Mouse (Mus musculus): Measurements from ENCODE around the gene Gm4491. TPM values are rescaled to one million over a fixed set of nuclear protein-coding genes. Genes with fewer than 3 reads are reported as not detected.
A peak's percentile ranks its signal among the peaks of the same experiment; 100 is the strongest.
"Not testable (repeated sequence)": the region's sequence is repeated elsewhere in the genome, so short reads cannot be mapped to it uniquely, and the experiment has no call there.

Gene Gm4491
- polyA plus RNA-seq, 1 experiment from 2014 or later = not detected

DNA sequence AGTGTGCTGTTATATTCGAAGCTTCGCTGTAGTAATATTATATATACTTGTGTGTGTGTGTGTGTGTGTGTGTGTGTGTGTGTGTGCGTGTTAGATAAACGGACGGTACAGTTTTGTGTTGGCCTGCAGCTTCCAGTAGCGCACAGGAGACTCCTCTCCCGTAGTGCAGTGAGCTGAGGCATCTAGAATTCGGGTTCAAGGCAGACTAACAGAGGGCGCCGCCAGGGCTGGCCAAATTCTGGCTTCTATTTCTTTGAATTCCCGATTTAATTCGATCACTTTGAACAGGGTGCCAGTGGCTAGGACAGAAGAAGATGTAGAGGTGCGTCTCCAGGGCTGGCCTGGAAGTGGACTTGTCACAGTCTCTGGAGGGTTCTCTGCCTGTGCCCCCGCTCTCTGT is 10.6 kb downstream of the Gm4491 start:
- peaks cover 60% of the 10 kb centered on the region for H3K27me3 ChIP-seq (replicated peaks)

DNA sequence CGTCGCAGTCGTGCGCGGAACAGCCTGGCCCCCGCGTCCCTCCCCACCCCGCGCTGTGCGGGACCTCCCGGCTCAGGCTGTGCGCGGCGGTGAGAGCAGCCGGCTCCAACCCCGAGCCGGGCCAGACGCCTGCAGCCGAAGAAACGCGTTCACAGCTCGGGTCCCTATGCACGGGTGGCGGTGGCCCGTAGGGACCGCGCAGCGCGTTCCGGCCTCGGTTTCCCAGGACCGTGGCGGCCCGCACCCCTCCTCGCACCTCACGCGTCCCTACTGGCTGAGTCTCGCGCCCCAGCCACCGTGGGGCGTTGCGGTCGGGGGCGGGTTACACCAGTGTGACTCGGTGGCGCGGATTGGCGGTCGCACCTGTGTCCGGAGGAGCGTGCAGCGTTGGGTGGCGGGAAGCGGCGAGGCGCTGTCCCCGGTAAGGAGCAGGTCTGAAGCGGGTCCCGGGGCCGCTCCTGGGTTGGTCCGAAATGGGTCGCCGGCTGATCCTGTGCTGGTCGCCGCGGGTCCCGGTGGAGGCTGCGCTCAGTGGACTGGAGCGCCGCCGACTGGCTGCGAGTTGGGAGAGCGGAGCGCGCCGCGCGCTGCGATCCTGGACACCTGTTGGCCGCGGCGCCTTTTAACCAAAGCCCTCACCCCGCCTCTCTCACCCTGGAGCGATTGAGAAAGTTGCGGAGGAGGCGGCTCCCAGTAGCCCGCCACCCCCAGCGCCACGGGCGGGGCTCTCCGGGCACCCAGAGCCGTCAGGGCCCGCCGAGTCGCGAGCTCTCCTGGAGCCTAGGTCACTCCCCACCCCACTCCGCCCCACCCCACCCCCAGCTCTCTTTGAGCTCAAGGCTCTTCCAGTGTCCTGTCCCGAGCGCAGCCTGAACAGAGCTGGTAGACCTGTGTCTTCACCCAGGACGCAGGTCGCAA is 11.3 kb downstream of the Gm4491 start, which contains the start of gene Gjb2:
Gene Gjb2, minus strand, starts transcription at position 597 of the 918 bp plus-strand sequence.
- H3K9me3 ChIP-seq = no peaks in the 10 kb centered on the region
- H3K27ac ChIP-seq = no peak within 1 kb of the TSS
- peaks cover 19% of the 10 kb centered on the region for H3K4me1 ChIP-seq
- under 1% methylated on average over 94 of the region's 101 CpGs for WGBS
- peak; percentile 81 for ATAC-seq (replicated peaks)
- H3K27me3 ChIP-seq (replicated peaks) = peaks cover 60% of the 10 kb centered on the region
- H3K4me2 ChIP-seq = peak within 1 kb of the TSS; percentile 99
- H3K9ac ChIP-seq = peak within 1 kb of the TSS; percentile 29
- H3K36me3 ChIP-seq (replicated peaks) = no peaks in the 10 kb centered on the region
- peak within 1 kb of the TSS; percentile 55 for H3K4me3 ChIP-seq

More for the DNA sequence above, 10.6 kb downstream of the Gm4491 start:
- no peak overlapping the region for H3K4me3 ChIP-seq
- 9% methylated on average over 14 of the region's 14 CpGs for whole genome bisulfite sequencing
- H3K27ac ChIP-seq = no peak overlapping the region
- H3K9me3 ChIP-seq = no peaks in the 10 kb centered on the region
- peaks cover 19% of the 10 kb centered on the region for H3K4me1 ChIP-seq
- H3K4me2 ChIP-seq = peak overlapping the region; percentile 99
- peak; percentile 3; the same call in 1 of the 2 replicates for ATAC-seq (replicated peaks)
- H3K9ac ChIP-seq = no peak overlapping the region
- no peaks in the 10 kb centered on the region for H3K36me3 ChIP-seq (replicated peaks)

DNA sequence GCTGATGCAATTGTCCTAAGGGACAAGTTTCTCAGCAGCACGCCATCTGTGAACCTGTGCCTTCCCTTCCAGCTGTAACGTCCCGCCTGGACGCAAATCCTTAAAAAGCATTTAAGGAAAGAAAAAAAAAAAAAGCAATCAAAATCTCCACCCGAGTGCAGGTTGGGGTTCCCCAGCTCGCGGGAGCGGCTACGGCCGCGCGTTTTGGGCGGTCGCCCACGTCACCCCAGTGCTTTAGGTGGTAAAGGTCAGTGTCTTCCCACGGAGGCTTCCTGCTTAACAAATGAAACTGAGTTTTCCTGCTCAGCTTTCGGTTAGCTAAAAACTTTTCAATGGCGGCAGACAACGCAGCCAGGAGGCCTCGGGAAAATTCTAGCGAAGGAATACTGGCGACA is 12.0 kb downstream of the Gm4491 start:
- H3K9ac ChIP-seq = peak overlapping the region; percentile 29
- peak overlapping the region; percentile 55 for H3K4me3 ChIP-seq
- under 1% methylated on average over 22 of the region's 22 CpGs for WGBS
- peak overlapping the region; percentile 99 for H3K4me2 ChIP-seq
- no peak overlapping the region for H3K27ac ChIP-seq
- peaks cover 60% of the 10 kb centered on the region for H3K27me3 ChIP-seq (replicated peaks)
- ATAC-seq (replicated peaks) = no peak
- H3K36me3 ChIP-seq (replicated peaks) = no peaks in the 10 kb centered on the region
- H3K4me1 ChIP-seq = peaks cover 19% of the 10 kb centered on the region
- H3K9me3 ChIP-seq = no peaks in the 10 kb centered on the region

DNA sequence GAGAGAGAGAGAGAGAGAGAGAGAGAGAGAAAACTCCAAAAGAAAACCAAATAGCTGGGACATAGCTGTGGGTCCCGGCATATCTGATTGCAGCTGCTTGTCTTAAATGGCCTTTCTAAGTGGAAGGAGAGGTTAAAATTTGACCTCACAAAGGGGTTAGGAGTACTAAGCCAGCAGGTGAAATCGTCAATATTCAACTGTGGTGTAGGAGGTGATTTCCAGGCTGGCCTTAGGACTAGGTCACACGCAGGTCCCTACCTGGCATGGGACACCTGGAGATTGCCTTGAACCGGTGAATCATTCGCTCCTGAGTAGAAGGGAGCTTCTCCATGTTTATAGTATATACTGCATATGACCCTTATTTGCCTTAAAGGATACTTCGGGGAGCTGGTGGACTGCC is 12.6 kb downstream of the Gm4491 start:
- Histone ChIP-seq H3K36me3 (replicated peaks) (no peaks in the 10 kb centered on the region), H3K27me3 (replicated peaks) (peaks cover 60% of the 10 kb centered on the region), H3K9me3 (no peaks in the 10 kb centered on the region), H3K27ac (no peak overlapping the region), H3K4me3 (no peak overlapping the region), H3K9ac (no peak overlapping the region), H3K4me1 (peaks cover 19% of the 10 kb centered on the region), H3K4me2 (peak overlapping the region; percentile 99; the same call in 1 of the 2 replicates)
- ATAC-seq (replicated peaks) = no peak
- 56% methylated on average over 6 of the region's 6 CpGs for WGBS

DNA sequence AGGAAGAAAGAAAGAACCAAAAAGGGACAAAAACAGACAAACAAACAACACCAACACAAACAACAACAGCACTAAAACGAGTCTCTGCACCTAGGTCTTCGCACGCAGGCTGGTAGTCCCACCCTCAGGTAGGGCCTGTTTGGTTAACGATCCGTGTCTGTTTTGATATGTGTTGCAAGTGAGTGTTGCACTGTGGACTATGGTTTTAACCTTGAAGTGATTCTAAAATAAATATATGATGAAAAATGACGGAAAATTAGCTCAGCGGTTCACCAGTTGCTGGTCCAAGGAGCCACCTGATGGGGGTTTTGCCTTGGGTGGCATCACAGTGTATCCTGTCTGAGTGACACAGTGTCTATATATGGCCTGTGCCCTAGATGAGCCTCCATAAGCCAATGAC is 14.1 kb downstream of the Gm4491 start:
- no peak overlapping the region for H3K4me3 ChIP-seq
- H3K36me3 ChIP-seq (replicated peaks) = no peaks in the 10 kb centered on the region
- H3K27ac ChIP-seq = no peak overlapping the region
- no peak overlapping the region for H3K4me2 ChIP-seq
- H3K9ac ChIP-seq = no peak overlapping the region
- 88% methylated on average over 7 of the region's 7 CpGs for WGBS
- H3K27me3 ChIP-seq (replicated peaks) = peaks cover 50% of the 10 kb centered on the region
- ATAC-seq (replicated peaks) = no peak
- peaks cover 19% of the 10 kb centered on the region for H3K4me1 ChIP-seq
- H3K9me3 ChIP-seq = no peaks in the 10 kb centered on the region

DNA sequence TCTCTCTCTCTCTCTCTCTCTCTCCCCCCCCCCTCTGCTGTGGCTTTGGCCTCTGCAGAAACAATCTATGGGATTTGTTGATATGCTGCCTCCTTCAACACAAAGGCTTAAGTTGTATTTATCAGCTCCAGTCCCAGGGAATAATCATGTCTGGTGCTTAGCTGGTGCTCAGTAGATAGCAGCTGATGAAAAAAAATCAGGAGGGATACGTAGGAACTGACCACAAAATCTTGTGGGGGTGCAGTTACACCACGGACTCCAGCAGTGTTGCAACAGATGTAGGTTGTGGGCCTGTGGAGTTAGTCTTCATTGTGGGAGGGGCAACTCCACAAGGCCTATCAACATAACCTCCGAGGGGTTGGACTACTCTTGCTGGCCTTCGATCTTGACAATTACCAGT is 19.8 kb downstream of the Gm4491 start:
- no peak overlapping the region for H3K4me2 ChIP-seq
- no peaks in the 10 kb centered on the region for H3K9me3 ChIP-seq
- H3K9ac ChIP-seq = no peak overlapping the region
- H3K4me3 ChIP-seq = no peak overlapping the region
- no peak for ATAC-seq (replicated peaks)
- H3K27me3 ChIP-seq (replicated peaks) = no peaks in the 10 kb centered on the region
- no peak overlapping the region for H3K27ac ChIP-seq
- no peaks in the 10 kb centered on the region for H3K36me3 ChIP-seq (replicated peaks)
- H3K4me1 ChIP-seq = no peaks in the 10 kb centered on the region
- 80% methylated on average over 4 of the region's 4 CpGs for WGBS

DNA sequence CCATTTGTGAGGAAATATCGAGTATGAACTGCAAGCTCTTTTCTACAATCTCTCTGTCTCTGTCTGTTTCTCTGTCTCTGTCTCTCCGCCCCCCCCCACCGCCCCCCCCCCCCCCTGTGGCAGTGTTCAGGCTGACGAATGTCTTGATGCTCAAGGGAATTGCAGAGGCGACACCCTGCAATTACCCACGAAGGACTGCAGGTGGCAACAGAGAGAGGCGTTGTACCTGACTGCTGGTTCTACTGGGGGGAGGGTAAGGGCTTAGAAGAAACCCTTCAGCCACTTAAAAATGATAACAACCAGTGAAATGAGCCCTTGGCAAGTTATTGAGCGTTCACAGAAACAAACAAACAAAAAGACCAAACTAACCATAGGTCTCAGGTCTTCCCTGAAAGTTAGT is 22.7 kb downstream of the Gm4491 start:
- ATAC-seq (replicated peaks) = no peak
- H3K9ac ChIP-seq = no peak overlapping the region

DNA sequence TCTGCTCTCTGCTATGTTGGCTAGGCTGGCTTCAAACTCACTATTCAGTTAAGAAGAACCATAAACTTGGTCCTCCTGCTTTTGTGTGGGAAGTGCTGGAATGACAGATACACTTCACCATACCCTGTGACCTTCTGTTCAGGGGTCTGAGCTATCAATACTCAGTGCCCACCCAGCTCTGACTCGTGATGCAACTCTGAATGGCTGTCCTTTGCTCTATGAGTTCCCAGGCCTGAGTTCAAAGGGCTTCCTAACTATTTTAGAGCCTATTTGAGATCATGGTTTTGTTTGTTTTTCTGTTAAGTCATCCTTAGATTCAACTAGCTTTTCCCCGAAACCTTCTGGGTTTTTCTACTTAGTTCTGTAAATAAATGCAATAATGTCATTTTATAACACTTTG is 25.7 kb downstream of the Gm4491 start:
- ATAC-seq (replicated peaks) = no peak
- WGBS = 65% methylated on average over 2 of the region's 2 CpGs
- Histone ChIP-seq H3K4me2 (no peak overlapping the region), H3K27me3 (replicated peaks) (no peaks in the 10 kb centered on the region), H3K4me3 (no peak overlapping the region), H3K36me3 (replicated peaks) (no peaks in the 10 kb centered on the region), H3K27ac (no peak overlapping the region), H3K4me1 (no peaks in the 10 kb centered on the region), H3K9me3 (no peaks in the 10 kb centered on the region), H3K9ac (no peak overlapping the region)

More for the DNA sequence above, 22.7 kb downstream of the Gm4491 start:
- H3K9me3 ChIP-seq = no peaks in the 10 kb centered on the region
- no peak overlapping the region for H3K27ac ChIP-seq
- H3K4me1 ChIP-seq = no peaks in the 10 kb centered on the region
- no peaks in the 10 kb centered on the region for H3K27me3 ChIP-seq (replicated peaks)
- no peak overlapping the region for H3K4me3 ChIP-seq
- H3K36me3 ChIP-seq (replicated peaks) = no peaks in the 10 kb centered on the region
- 5% methylated on average over 7 of the region's 8 CpGs for WGBS
- H3K4me2 ChIP-seq = no peak overlapping the region

DNA sequence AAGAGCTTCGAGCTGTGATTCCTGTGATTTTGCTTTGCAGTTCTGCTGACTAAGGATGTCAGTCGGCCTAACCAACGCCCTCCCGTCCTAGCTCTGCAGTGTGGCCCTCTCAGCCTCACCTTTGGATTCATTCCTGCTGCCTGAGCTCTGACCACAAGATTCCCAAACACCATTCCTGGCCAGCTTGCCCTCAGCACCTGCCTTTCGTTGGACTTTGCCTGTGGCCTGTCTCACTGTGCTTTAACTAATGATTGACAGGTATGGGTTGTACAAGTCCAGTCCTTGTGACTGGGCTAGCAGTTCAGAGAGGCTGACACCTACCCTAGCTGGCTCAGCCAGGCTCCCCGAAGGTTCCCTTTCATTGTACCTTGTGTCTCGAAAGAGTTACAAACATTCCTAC is 26.6 kb downstream of the Gm4491 start:
- WGBS = 90% methylated on average over 7 of the region's 7 CpGs
- H3K9me3 ChIP-seq = no peaks in the 10 kb centered on the region
- H3K9ac ChIP-seq = no peak overlapping the region
- no peak overlapping the region for H3K4me2 ChIP-seq
- H3K4me1 ChIP-seq = no peaks in the 10 kb centered on the region
- no peaks in the 10 kb centered on the region for H3K27me3 ChIP-seq (replicated peaks)
- no peaks in the 10 kb centered on the region for H3K36me3 ChIP-seq (replicated peaks)
- ATAC-seq (replicated peaks) = no peak
- no peak overlapping the region for H3K27ac ChIP-seq
- no peak overlapping the region for H3K4me3 ChIP-seq

DNA sequence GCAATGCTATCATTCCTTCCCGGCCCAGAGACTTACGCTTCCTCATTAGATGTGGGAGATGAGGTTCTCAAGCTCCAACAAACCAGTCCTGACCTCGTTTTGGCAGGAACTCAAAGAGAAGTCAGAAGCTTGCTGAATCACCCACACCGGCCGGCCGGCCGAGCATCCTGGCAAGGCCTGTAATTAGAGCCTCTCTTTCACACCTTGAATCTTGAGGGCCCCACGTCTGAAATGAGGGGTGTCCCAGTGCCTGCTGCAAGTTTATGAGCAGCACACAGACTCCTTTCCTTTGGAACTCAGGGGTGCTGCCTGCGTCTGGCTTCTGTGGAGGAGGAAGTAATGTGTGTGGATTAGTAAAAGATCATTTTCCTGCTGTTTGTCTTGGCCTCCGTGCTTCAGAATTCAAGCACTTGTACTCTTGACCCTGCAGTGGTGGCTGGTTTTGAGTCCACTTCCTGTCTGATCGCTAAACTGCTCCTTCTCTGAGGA is 31.5 kb downstream of the Gm4491 start:
- Histone ChIP-seq H3K27ac (no peak overlapping the region), H3K4me2 (no peak overlapping the region), H3K9me3 (no peaks in the 10 kb centered on the region), H3K9ac (no peak overlapping the region), H3K4me3 (no peak overlapping the region), H3K27me3 (replicated peaks) (no peaks in the 10 kb centered on the region), H3K36me3 (replicated peaks) (no peaks in the 10 kb centered on the region), H3K4me1 (no peaks in the 10 kb centered on the region)
- no peak for ATAC-seq (replicated peaks)
- WGBS = 77% methylated on average over 11 of the region's 11 CpGs

DNA sequence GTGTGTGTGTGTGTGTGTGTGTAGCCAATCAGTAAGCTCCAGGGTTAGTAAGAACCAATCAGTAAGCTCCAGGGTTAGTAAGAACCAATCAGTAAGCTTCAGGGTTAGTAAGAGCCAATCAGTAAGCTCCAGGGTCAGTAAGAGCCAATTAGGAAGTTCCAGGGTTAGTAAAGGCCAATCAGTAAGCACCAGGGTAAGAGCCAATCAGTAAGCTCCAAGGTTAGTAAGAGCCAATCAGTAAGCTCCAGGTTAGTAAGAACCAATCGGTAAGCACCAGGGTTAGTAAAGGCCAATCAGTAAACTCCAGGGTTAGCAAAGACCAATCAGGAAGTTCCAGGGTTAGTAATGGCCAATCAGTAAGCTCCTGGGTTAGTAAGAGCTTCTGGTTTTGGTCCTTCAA is 32.8 kb downstream of the Gm4491 start:
- Histone ChIP-seq H3K27me3 (replicated peaks) (no peaks in the 10 kb centered on the region), H3K4me2 (no peak overlapping the region), H3K4me3 (no peak overlapping the region), H3K27ac (no peak overlapping the region), H3K4me1 (no peaks in the 10 kb centered on the region), H3K9me3 (no peaks in the 10 kb centered on the region), H3K36me3 (replicated peaks) (no peaks in the 10 kb centered on the region), H3K9ac (no peak overlapping the region)
- no peak for ATAC-seq (replicated peaks)
- WGBS = 95% methylated on average over 1 of the region's 1 CpGs

DNA sequence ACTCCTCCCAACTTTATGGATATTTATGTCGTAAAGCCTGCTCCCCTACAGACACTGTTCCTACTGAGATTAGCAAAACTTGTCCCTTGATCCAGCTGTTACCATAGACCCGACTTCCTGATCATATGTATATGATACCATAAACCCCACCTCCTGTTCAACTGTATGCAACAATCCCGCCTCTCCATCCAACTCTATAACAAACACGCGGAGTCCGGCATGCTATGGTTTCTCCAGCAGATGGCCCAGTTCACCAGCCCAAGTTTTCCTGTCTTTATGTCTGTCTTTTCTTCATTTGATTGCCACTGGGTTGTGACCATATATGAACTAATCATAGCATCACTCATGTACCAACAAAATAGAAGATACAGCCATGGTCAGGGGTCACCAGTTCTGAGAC is 40.1 kb downstream of the Gm4491 start:
- no peaks in the 10 kb centered on the region for H3K4me1 ChIP-seq
- H3K27me3 ChIP-seq (replicated peaks) = no peaks in the 10 kb centered on the region
- H3K9ac ChIP-seq = no peak overlapping the region
- H3K9me3 ChIP-seq = no peaks in the 10 kb centered on the region
- 88% methylated on average over 6 of the region's 6 CpGs for WGBS
- H3K4me3 ChIP-seq = no peak overlapping the region
- no peak overlapping the region for H3K27ac ChIP-seq
- no peak for ATAC-seq (replicated peaks)
- H3K4me2 ChIP-seq = no peak overlapping the region
- no peaks in the 10 kb centered on the region for H3K36me3 ChIP-seq (replicated peaks)

DNA sequence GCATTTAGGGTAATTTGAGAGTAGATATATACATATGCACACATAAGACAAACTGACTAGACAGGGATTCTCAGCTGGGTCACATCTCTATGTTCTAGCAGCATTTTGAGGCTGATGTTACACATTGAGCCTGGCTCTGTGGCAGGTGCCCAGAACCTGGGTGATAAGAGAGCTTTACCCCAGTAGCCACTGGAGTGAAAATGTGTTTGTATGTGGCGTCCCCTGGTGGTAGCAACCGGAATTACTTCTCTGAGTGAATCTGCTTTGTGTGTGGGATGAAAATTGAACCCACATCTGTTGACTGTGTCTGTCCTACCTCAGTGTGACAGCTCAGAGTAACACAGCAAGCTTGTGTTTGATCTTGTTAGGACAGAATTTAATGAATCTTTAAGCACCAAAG is 45.8 kb downstream of the Gm4491 start:
- WGBS = 0% methylated on average over 2 of the region's 2 CpGs
- not testable (repeated sequence) for H3K27me3 ChIP-seq (replicated peaks); H3K9ac ChIP-seq; H3K9me3 ChIP-seq; H3K4me1 ChIP-seq; H3K4me2 ChIP-seq; H3K36me3 ChIP-seq (replicated peaks); H3K4me3 ChIP-seq; ATAC-seq (replicated peaks); H3K27ac ChIP-seq

All from midbrain, embryonic 15.5 days (tissue).